Comparison of ENCODE assay signal across 8 mouse cellular contexts in the genomic region with DNA sequence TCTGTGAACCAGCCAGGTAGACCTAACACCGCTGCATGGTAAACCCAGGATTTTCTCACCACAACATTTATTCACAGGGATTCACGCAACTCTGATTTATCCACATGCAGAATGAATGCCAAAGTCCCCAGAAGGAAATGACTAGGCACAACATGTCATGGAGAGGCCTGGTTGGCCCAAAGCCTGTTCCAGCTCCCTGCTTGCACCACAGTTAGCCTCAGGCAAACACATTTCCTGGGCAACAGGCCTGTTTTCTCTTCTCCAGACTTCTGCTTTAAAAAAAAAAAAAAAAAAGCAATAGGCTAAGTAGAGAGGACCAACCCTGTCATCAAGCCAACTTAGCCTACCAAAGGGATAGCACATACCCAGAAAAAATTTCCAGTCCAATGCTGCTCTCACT. TPM values are rescaled to one million over a fixed set of nuclear protein-coding genes. Genes with fewer than 3 reads are reported as not detected.
DNase-seq lines count a peak whose midpoint lies in the region; ATAC-seq and TF ChIP-seq lines count a peak whose summit lies in the region.

No protein-coding gene starts in this region.

- H3K9ac ChIP-seq in heart, embryonic 11.5 days (ENCODE audit: low read depth, low read length): no peak overlapping the region

- H3K36me3 ChIP-seq in heart, embryonic 11.5 days (ENCODE audit: control insufficient read depth, insufficient read depth, low read length): no peaks in the 10 kb centered on the region
- H3K36me3 ChIP-seq in myocyte (ENCODE audit: control insufficient read depth, insufficient read depth): no peaks in the 10 kb centered on the region

- no peak for ATAC-seq in heart, embryonic 11.5 days (replicated peaks; ENCODE audit: insufficient number of reproducible peaks, low FRiP score, low TSS enrichment)

- DNase-seq in heart, adult 18-20 months: peak; percentile 72 to 88
- DNase-seq in 3T3-L1 (ENCODE audit: low read depth, low spot score): peak; percentile 98
- DNase-seq in heart, adult 9 months (ENCODE audit: low spot score in 2 of 2): peak; percentile 70 to 79
- no peak for DNase-seq in embryo, embryonic 10.5 days (ENCODE audit: low spot score)
- DNase-seq in yolk sac, embryonic 10.5 days (ENCODE audit: low spot score): no peak

- peaks cover 75% of the 10 kb centered on the region for H3K79me2 ChIP-seq in myocyte (ENCODE audit: control insufficient read depth, insufficient read depth)

- H3K4me2 ChIP-seq in heart, embryonic 11.5 days: no peak overlapping the region
- peak overlapping the region; percentile 74 for H3K4me2 ChIP-seq in myocyte (ENCODE audit: low read depth)

- H3K27ac ChIP-seq in heart, embryonic 11.5 days (ENCODE audit: low read depth, low read length): no peak overlapping the region
- H3K27ac ChIP-seq in brown adipose tissue, adult 24 weeks (replicated peaks; ENCODE audit: low read depth, low read length): peak overlapping the region; percentile 83

- H3ac ChIP-seq in myocyte (ENCODE audit: control insufficient read depth, insufficient read length): no peak overlapping the region

- 90% methylated on average over 2 of the region's 2 CpGs for WGBS in heart, embryonic 11.5 days (ENCODE audit: insufficient replicate concordance)

- no peaks in the 10 kb centered on the region for H3K27me3 ChIP-seq in heart, embryonic 11.5 days (ENCODE audit: control insufficient read depth, insufficient read depth, low read length)
- H3K27me3 ChIP-seq in myocyte (ENCODE audit: control insufficient read depth, insufficient read depth, insufficient read length): no peaks in the 10 kb centered on the region

- no peak overlapping the region for H3K4me3 ChIP-seq in heart, embryonic 11.5 days (ENCODE audit: low read depth, low read length)
- no peak overlapping the region for H3K4me3 ChIP-seq in brown adipose tissue, adult 24 weeks (ENCODE audit: insufficient read depth, low read depth, low read length)
- H3K4me3 ChIP-seq in myocyte: no peak overlapping the region

- no peak for TF ChIP-seq POLR2A in myocyte (IDR thresholded peaks at IDR 0.05; ENCODE audit: insufficient read length, low read depth)

- peaks cover 20% of the 10 kb centered on the region for H3K4me1 ChIP-seq in heart, embryonic 11.5 days (ENCODE audit: control insufficient read depth, insufficient read depth, low read length)
- H3K4me1 ChIP-seq in brown adipose tissue, adult 24 weeks (ENCODE audit: control insufficient read depth, insufficient read depth, insufficient read length, low read length): peaks cover 73% of the 10 kb centered on the region

- no peaks in the 10 kb centered on the region for H3K9me3 ChIP-seq in heart, embryonic 11.5 days (replicated peaks; ENCODE audit: control insufficient read depth, low read length)

TF ChIP-seq in myocyte, 11 proteins besides CTCF, POLR2A, EP300 and RAD21:
- TF ChIP-seq TCF3 (IDR thresholded peaks at IDR 0.05; ENCODE audit: insufficient read length, low read depth) (no peak), MYOG (IDR thresholded peaks at IDR 0.05; ENCODE audit: control insufficient read depth in 1 of 3, insufficient read depth in 1 of 3, insufficient read length in 2 of 3, low read depth in 2 of 3) (no peak), USF1 (IDR thresholded peaks at IDR 0.05; ENCODE audit: low read depth) (no peak), E2F4 (IDR thresholded peaks at IDR 0.05; ENCODE audit: insufficient read depth) (no peak), MYOD1 (IDR thresholded peaks at IDR 0.05; ENCODE audit: control insufficient read depth in 1 of 3, insufficient read length in 2 of 3, low read depth in 2 of 3) (no peak), CEBPB (IDR thresholded peaks at IDR 0.05; ENCODE audit: insufficient read depth, poor library complexity, severe bottlenecking) (no peak), MAX (IDR thresholded peaks at IDR 0.05; ENCODE audit: low read depth) (no peak), REST (IDR thresholded peaks at IDR 0.05; ENCODE audit: insufficient read depth, insufficient read length) (no peak), TCF12 (IDR thresholded peaks at IDR 0.05; ENCODE audit: insufficient read depth, poor library complexity, severe bottlenecking) (no peak), POLR2AphosphoS2 (IDR thresholded peaks at IDR 0.05; ENCODE audit: insufficient read length, low read depth) (no peak), SRF (IDR thresholded peaks at IDR 0.05; ENCODE audit: control insufficient read depth, insufficient read length, low read depth) (no peak)
TF ChIP-seq in myocyte: peak in this region for 0.

RNA-seq across cellular contexts. Expression of a gene that starts 14.9 kb away (rescaled TPM):
- 10 to 100 TPM; 24.5 to 28.1 TPM for total RNA-seq in heart, adult 18-20 months (2021)
- polyA plus RNA-seq in heart, embryonic 11.5 days (2014; fragmentation: Nextera tagmentation; extraction: Ambion mirVana): 23.3 and 23.7 TPM in 2 replicates
- 20.2 and 29.1 TPM in 2 replicates for polyA plus RNA-seq in brown adipose tissue, adult 24 weeks (2012; ENCODE audit: insufficient read depth, insufficient read length, missing spikeins)
- polyA plus RNA-seq in myocyte (2012; fragmentation: generic; extraction: Trizol): 14.1 TPM

RNA-seq across cellular contexts. Expression of a gene that starts 59.6 kb away (rescaled TPM):
- total RNA-seq in heart, adult 18-20 months (2021): 1 to 10 TPM; 6.3 to 7.5 TPM
- polyA plus RNA-seq in heart, embryonic 11.5 days (2014; fragmentation: Nextera tagmentation; extraction: Ambion mirVana): 13.3 and 14.5 TPM in 2 replicates
- 7.5 and 8.2 TPM in 2 replicates for polyA plus RNA-seq in brown adipose tissue, adult 24 weeks (2012; ENCODE audit: insufficient read depth, insufficient read length, missing spikeins)
- polyA plus RNA-seq in myocyte (2012; fragmentation: generic; extraction: Trizol): 38.6 TPM

Comparison
In these comparisons a context has a peak if more than half of its experiments do, and no peak if none do; other contexts are left out.
1. DNase-seq: peak in heart, adult 18-20 months (2 of 2), 3T3-L1 (single experiment) and heart, adult 9 months (2 of 2); none in embryo, embryonic 10.5 days (single experiment) and yolk sac, embryonic 10.5 days (single experiment).